Mouse (Mus musculus) midbrain, embryonic 13.5 days (tissue): ENCODE data around the gene Zfp819. TPM values are rescaled to one million over a fixed set of nuclear protein-coding genes. Genes with fewer than 3 reads are reported as not detected.
"Not testable (repeated sequence)": the region's sequence is repeated elsewhere in the genome, so short reads cannot be mapped to it uniquely, and the experiment has no call there.

ENCODE experiments used
- ATAC-seq: fragments of 200-750 bp; cut with Nextera tagmentation; 2 replicates; pipeline ENCODE4 v1.8.0; 2017; ENCODE audit warnings: mild to moderate bottlenecking, moderate TSS enrichment, moderate library complexity
- H3K27ac ChIP-seq: fragments of 300-500 bp; sonication (generic); 2 replicates; pipeline ENCODE4 v1.5.1; 2015; ENCODE audit warnings: inconsistent platforms, mild to moderate bottlenecking, moderate library complexity
- H3K27me3 ChIP-seq: fragments of 300-500 bp; sonication (generic); 2 replicates; pipeline ENCODE4 v1.6.1; 2015; ENCODE audit warnings: mild to moderate bottlenecking, inconsistent platforms
- H3K36me3 ChIP-seq: fragments of 300-500 bp; sonication (generic); 2 replicates; pipeline ENCODE4 v1.6.1; 2015; ENCODE audit warnings: mild to moderate bottlenecking, inconsistent platforms
- H3K4me1 ChIP-seq: fragments of 300-500 bp; sonication (generic); replicated peaks from 2 replicates; pipeline ENCODE4 v1.6.1; 2015; ENCODE audit warnings: inconsistent platforms
- H3K4me2 ChIP-seq: fragments of 300-500 bp; sonication (generic); replicated peaks from 2 replicates; pipeline ENCODE4 v1.6.1; 2015; ENCODE audit warnings: moderate library complexity, mild to moderate bottlenecking, inconsistent platforms
- H3K4me3 ChIP-seq: fragments of 300-500 bp; sonication (generic); replicated peaks from 2 replicates; pipeline ENCODE4 v1.5.1; 2015; ENCODE audit warnings: mild to moderate bottlenecking, inconsistent platforms
- H3K9ac ChIP-seq: fragments of 300-500 bp; sonication (generic); replicated peaks from 2 replicates; pipeline ENCODE4 v1.6.1; 2015; ENCODE audit warnings: mild to moderate bottlenecking, inconsistent platforms
- H3K9me3 ChIP-seq: fragments of 300-500 bp; sonication (generic); 2 replicates; pipeline ENCODE4 v1.6.1; 2016; ENCODE audit warnings: mild to moderate bottlenecking, inconsistent platforms
- whole genome bisulfite sequencing: fragments of 180-500 bp; shearing (Covaris S2); methylation state at CpG from one replicate; pipeline ENCODE4 v1.1.7; 2015; 5-methylcytosine and 5-hydroxymethylcytosine counted together
- polyA plus RNA-seq: library from polyadenylated mRNA; unstranded; fragments of >200 nt; fragmentation: Nextera tagmentation; extraction: Ambion mirVana; gene quantifications from 2 replicates; pipeline ENCODE4 v1.2.1, GENCODE M21; 2015

Gene Zfp819
- polyA plus RNA-seq, 1 experiment from 2014 or later: 0.46 TPM

- Histone ChIP-seq H3K9ac (no peak overlapping the region), H3K27me3 (no peaks in the 10 kb centered on the region), H3K4me2 (no peak overlapping the region), H3K9me3 (peaks cover 5% of the 10 kb centered on the region; the same call in 1 of the 2 replicates), H3K27ac (no peak overlapping the region), H3K4me3 (no peak overlapping the region), H3K4me1 (no peaks in the 10 kb centered on the region), H3K36me3 (no peaks in the 10 kb centered on the region)
- WGBS: 83% methylated on average over 3 of the region's 3 CpGs
- no peak for ATAC-seq
Measured at GRCm38 (mm10) chr7:43654519-43654918, 47.5 kb downstream of the Zfp819 start.

DNA sequence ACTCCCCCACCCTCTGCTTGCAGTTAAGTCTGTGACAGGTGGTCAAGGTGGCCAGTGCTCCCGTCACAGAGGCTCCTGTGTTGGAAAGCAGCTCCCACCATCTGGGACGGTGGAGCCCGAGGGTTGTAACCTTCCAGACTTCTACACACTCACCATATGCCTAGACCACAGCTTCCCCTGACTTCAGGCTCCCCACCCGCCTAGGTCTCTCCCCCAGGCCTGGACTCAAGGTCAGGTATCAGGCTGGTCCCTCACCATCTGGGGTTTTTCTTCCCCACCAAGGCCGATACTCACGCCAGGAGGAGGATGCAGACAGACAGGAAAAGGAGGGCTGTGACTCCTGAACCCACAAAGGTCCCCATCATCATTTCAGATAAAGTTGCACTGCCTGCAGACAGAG, 49.3 kb downstream of the Zfp819 start:
- H3K27me3 ChIP-seq: no peaks in the 10 kb centered on the region
- H3K36me3 ChIP-seq: no peaks in the 10 kb centered on the region
- H3K4me1 ChIP-seq: no peaks in the 10 kb centered on the region
- peaks cover 5% of the 10 kb centered on the region; the same call in 1 of the 2 replicates for H3K9me3 ChIP-seq
- H3K4me3 ChIP-seq: no peak overlapping the region
- 84% methylated on average over 6 of the region's 6 CpGs for WGBS
- no peak overlapping the region for H3K4me2 ChIP-seq
- H3K27ac ChIP-seq: no peak overlapping the region
- ATAC-seq: no peak
- no peak overlapping the region for H3K9ac ChIP-seq

GRCm38 (mm10) chr7:43660002-43660401, 53.0 kb downstream of the Zfp819 start, which contains the start of gene Siglece:
TSS of gene Siglece (minus strand) at chr7:43660161.
- no peak within 1 kb of the TSS for H3K4me3 ChIP-seq
- no peaks in the 10 kb centered on the region for H3K27me3 ChIP-seq
- no peak within 1 kb of the TSS for H3K9ac ChIP-seq
- no peaks in the 10 kb centered on the region for H3K4me1 ChIP-seq
- H3K36me3 ChIP-seq: no peaks in the 10 kb centered on the region
- WGBS: 80% methylated on average over 1 of the region's 1 CpGs
- H3K27ac ChIP-seq: no peak within 1 kb of the TSS
- ATAC-seq: no peak
- H3K9me3 ChIP-seq: no peaks in the 10 kb centered on the region
- H3K4me2 ChIP-seq: no peak within 1 kb of the TSS

DNA sequence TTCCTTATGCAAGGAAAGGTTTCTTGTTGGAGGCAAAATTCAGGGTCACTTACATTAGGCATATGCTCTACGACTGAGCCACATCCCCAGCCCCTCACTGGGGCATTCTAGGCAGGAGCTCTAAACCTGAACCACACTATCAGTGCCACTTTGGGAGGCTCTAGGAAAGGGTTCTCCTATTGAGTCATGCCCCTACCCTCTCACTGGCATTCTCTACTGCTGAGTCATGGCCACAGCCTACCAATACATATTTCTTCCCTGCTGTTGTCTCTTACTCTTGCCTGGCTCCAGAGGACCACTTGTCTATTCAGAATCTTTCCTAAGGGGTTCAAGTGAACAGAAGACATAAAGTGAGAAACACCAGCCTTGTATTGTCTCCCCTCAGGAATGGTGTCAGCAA, 55.8 kb downstream of the Zfp819 start:
- no peak for ATAC-seq
- H3K9ac ChIP-seq: no peak overlapping the region
- 88% methylated on average over 1 of the region's 1 CpGs for WGBS
- no peaks in the 10 kb centered on the region for H3K27me3 ChIP-seq
- H3K9me3 ChIP-seq: no peaks in the 10 kb centered on the region
- H3K4me2 ChIP-seq: no peak overlapping the region
- no peaks in the 10 kb centered on the region for H3K4me1 ChIP-seq
- H3K4me3 ChIP-seq: no peak overlapping the region
- no peaks in the 10 kb centered on the region for H3K36me3 ChIP-seq
- no peak overlapping the region for H3K27ac ChIP-seq

- H3K27me3 ChIP-seq, H3K27ac ChIP-seq, ATAC-seq, H3K4me1 ChIP-seq, H3K9me3 ChIP-seq, H3K4me3 ChIP-seq, H3K36me3 ChIP-seq, H3K9ac ChIP-seq, H3K4me2 ChIP-seq: not testable (repeated sequence)
- 92% methylated on average over 4 of the region's 4 CpGs for WGBS
Measured at GRCm38 (mm10) chr7:43667221-43667620, 60.3 kb downstream of the Zfp819 start.

Other genes starting within 250 kb of the Zfp819 start
- gene Siglecg, start 199.0 kb upstream of the Zfp819 start, polyA plus RNA-seq: 0.08 TPM in 1 of 2 replicates, not detected in the other
- not detected in 2 replicates for gene Lim2, start 179.5 kb upstream of the Zfp819 start, polyA plus RNA-seq
- not detected in 2 replicates for gene Nkg7, start 170.1 kb upstream of the Zfp819 start, polyA plus RNA-seq
- gene Cldnd2, start 166.4 kb upstream of the Zfp819 start, polyA plus RNA-seq: not detected in 2 replicates
- 142 TPM in 2 replicates for gene Etfb, start 163.1 kb upstream of the Zfp819 start, polyA plus RNA-seq
- gene Gm45233, start 163.0 kb upstream of the Zfp819 start, polyA plus RNA-seq: 0.48 TPM in 1 of 2 replicates, not detected in the other
- gene Vsig10l, start 144.0 kb upstream of the Zfp819 start, polyA plus RNA-seq: 7.8 and 10.3 TPM in 2 replicates
- gene Iglon5, start 117.1 kb upstream of the Zfp819 start, polyA plus RNA-seq: 6.3 and 7.5 TPM in 2 replicates
- gene 4931406B18Rik, start 101.2 kb upstream of the Zfp819 start, polyA plus RNA-seq: 0.04 TPM in 1 of 2 replicates, not detected in the other
- 0.35 and 1.1 TPM in 2 replicates for gene Cd33, start 62.7 kb upstream of the Zfp819 start, polyA plus RNA-seq
- gene Zfp658, start 44.9 kb upstream of the Zfp819 start, polyA plus RNA-seq: 10.3 and 11.1 TPM in 2 replicates
- 16.4 and 17.7 TPM in 2 replicates for gene Zfp719, start 27.6 kb upstream of the Zfp819 start, polyA plus RNA-seq
- gene Ceacam18, start 27.5 kb downstream of the Zfp819 start, polyA plus RNA-seq: not detected in 2 replicates
- gene Siglece, start 53.0 kb downstream of the Zfp819 start, polyA plus RNA-seq: 0.24 and 0.28 TPM in 2 replicates
- gene Ctu1, start 64.8 kb downstream of the Zfp819 start, polyA plus RNA-seq: 20.3 and 21.8 TPM in 2 replicates
- gene Klk14, start 83.2 kb downstream of the Zfp819 start, polyA plus RNA-seq: not detected in 2 replicates
- not detected in 2 replicates for gene Klk13, start 105.4 kb downstream of the Zfp819 start, polyA plus RNA-seq
- not detected in 2 replicates for gene Klk12, start 161.7 kb downstream of the Zfp819 start, polyA plus RNA-seq
- not detected in 2 replicates for gene Klk11, start 167.4 kb downstream of the Zfp819 start, polyA plus RNA-seq
- gene Klk10, start 173.9 kb downstream of the Zfp819 start, polyA plus RNA-seq: not detected in 2 replicates
- 0.13 and 0.20 TPM in 2 replicates for gene Klk9, start 184.7 kb downstream of the Zfp819 start, polyA plus RNA-seq
- gene Klk8, start 190.4 kb downstream of the Zfp819 start, polyA plus RNA-seq: 4.5 and 4.9 TPM in 2 replicates
- not detected in 2 replicates for gene Klk7, start 204.1 kb downstream of the Zfp819 start, polyA plus RNA-seq
- gene Klk6, start 217.3 kb downstream of the Zfp819 start, polyA plus RNA-seq: not detected in 2 replicates
- gene Klk5, start 234.8 kb downstream of the Zfp819 start, polyA plus RNA-seq: not detected in 2 replicates